Mouse (Mus musculus) embryonic stem cell, embryonic (primary cell): ENCODE measurements at regions not wholly inside any gene's neighbourhood (a gene's known extent, or its start where the extent isn't known, plus 50 kb on each side); places are given as distances from the start of the nearest gene placed in this dataset.

Experiments
- CTCF ChIA-PET, 4 experiments: fragments of 300-600 bp in 2 of 4; fragments of 350-600 bp in 2 of 4; sonication (Branson Sonifier 250); formaldehyde crosslinking; loops; one replicate each; lab custom pipeline; 2022; ENCODE audit warnings: inconsistent platforms in 2 of 4; lab: Charles Lee
- POLR2A ChIA-PET, 4 experiments: fragments of 300-600 bp in 2 of 4; fragments of 350-600 bp in 2 of 4; sonication (Branson Sonifier 250); formaldehyde crosslinking; loops; one replicate each; lab custom pipeline; 2022; ENCODE audit warnings: antibody characterized with exemption in 4 of 4, inconsistent platforms in 1 of 4; lab: Charles Lee

DNA sequence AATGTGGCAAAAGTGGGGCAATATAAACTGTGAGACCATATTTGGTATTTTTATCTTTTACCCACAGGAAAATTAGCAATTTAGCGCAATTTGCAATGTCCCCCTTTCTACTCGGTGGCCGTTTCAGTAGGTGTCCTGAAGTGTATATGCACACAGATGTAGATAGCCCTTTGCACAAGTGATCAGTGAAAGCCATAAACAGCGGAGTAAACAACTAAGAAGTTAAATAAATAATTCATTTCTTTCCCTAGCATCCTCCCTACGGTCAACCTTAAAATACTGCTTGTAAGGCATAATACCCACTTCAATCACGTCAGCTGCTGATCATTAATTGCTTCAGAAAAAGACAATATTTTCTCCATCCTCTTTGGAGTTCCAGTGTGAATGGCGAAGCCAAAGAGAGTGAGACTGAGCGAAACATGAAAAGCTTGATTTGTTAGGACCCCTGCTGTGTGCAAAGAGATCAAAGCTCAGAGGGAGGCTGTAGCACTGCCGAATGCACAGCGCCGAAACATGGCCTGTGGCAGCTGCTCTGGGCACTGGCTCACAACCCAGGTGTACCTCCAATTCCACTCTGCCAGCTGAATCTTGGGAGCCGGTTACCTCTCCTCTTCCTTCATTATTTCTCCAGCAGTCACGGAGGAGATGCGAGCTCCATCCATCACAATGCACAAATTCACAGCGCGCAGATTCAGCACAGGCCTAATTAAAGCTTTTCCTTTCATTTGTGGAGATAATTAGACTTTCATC, 618.1 kb upstream of the Tenm3 start:
- POLR2A ChIA-PET, result interaction anchor here in 2 of 4 experiments (0.6 to 0.7 kb wide), 3 partner anchors 582 to 1438 kb away, joined by 3 to 4 read pairs (median 3); no protein-coding TSS in a partner anchor
- CTCF ChIA-PET, result no interaction called here

DNA sequence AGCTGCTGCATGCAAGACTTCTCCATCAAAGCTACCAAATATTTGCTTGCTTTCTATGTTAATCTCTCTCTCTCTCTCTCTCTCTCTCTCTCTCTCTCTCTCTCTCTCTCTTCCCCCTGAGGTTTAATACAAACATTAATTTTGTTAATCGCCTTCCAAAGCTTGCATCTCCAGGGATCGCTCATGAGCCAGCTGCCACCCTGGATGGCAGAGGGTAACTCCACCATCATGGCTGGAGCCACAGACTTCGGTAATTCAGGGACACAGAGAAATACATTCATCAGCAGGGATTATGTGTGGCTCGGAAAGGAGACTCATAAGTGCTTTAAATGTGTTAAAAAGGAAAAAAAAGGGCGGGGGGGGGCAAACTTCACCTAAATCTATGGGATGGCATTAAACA, 601.7 kb upstream of the Tenm3 start:
- POLR2A ChIA-PET, result no interaction called here
- CTCF ChIA-PET, result interaction anchor here in 1 of 4 experiments (0.6 kb wide), 2 partner anchors 21 to 1818 kb away, joined by 3 to 7 read pairs; no protein-coding TSS in a partner anchor

DNA sequence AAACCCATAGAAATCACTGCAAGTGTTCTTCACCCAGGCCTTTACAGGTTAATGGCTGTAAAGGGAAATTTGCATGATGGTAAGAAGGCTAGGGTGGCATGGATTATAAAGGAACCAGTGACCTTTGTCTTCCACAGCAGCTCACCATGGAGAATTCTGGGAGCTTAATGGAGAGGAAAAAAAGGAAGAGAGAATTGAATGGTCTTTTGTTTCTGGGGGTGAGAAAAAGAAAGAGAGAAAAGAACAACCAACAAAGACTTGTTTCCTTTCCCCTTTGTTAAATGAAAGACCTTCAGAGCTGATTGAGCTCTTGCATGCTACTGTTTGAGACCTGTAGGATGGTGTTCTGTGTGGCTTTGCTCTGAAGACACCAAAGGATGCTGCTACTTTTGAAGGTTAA, 597.5 kb upstream of the Tenm3 start:
- ChIA-PET CTCF (no interaction called here), POLR2A (interaction anchor here in 1 of 4 experiments (0.6 kb wide), 1 partner anchor 1516 kb away, joined by 4 read pairs; no protein-coding TSS in a partner anchor)

DNA sequence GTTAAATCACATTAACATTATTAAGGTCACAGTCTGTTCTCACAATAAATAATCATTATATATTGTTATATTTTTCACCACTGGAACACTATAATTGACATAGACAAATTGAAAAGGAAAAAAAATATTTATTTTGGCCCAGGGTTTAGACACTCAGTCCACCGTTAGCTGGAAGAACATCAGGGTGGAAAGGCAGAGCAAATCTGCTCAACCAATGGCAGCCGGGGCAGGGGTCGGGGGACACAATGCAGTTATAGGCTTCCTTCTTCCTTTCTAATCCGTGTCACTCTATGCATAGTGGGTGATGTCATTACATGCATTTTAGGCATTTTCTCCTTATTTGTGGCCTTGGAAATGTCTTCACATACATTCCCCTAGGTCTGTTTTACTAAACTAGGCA, 552.8 kb upstream of the Tenm3 start:
- ChIA-PET CTCF (no interaction called here), POLR2A (no interaction called here)

DNA sequence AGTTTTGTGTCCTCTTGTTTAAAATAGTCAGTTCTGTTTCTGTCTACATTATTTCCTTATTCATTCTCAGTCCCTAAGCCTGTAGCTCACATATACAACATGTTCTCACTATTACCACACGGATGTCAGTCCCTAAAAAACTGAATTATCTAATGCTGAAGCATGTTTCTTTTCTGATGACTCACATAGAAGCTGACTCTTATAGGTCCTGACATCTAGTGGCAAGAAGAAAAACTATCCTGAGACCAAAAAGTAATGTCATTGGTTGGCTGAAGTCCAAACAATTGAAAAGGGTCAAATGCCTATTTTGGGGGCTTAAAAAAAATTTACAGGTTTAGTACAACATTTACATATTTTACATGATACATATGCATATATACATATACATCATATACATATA, 551.3 kb upstream of the Tenm3 start:
- POLR2A ChIA-PET, result no interaction called here
- CTCF ChIA-PET, result interaction anchor here in 1 of 4 experiments (0.7 kb wide), 1 partner anchor 1078 kb away, joined by 3 read pairs; no protein-coding TSS in a partner anchor

DNA sequence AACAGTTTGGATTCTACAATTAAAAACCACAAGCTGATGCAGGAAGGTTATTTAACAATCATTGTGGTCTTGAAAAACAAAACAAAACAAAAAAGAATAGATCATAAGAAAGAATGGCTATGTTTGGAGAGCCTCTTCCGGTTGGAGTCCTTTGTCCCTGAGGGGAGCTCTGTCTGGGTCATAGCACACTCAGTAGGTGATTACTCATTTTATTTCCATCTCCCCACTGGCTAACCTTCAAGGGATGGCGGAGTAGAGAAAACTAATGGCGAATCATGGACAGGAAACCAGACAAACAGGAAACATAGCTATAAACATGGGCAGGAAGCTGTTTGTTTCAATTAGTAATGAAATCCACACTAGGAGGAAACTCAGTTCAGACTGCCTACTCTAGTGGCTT, 545.8 kb upstream of the Tenm3 start:
- ChIA-PET CTCF (interaction anchor here in 1 of 4 experiments (0.6 kb wide), 1 partner anchor 72 kb away, joined by 3 read pairs; no protein-coding TSS in a partner anchor), POLR2A (no interaction called here)

DNA sequence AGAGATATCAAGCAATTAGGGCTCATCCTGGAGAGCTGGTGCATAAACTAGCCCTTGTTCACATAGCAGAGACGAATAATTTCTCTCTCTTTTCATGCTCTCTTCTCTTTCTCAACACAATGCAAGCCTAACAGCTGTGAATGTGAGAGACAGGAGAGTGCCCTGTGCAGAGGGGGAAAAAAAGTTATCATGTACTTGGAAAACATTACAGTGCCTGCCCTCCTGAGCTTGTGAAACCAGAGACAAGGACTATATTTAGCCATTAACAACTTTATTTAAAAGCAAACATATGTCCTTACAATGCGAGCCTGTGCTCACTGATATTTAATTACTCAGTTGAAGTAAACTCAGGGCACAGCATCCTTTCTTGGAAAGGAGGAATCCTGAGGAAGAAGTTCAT, 543.8 kb upstream of the Tenm3 start:
- ChIA-PET POLR2A (no interaction called here), CTCF (no interaction called here)

DNA sequence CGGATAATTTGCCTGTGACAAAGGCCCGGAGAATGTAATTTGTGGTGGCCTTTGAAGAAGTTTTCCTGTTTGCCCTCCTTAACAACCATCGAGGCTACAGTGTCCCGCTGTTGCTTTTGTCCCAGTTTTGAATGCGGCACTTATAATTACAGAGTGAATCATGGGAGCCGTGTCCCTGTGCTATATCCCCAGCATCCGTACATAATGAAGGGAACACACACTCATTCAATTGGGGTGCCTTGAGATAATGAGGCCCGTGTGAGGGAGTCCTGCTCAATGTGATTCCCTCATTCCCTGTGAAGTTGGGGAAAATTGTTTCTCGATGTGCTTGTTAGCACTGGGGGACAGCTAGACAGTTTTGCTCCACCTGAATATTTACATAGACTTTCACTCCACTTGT, 528.9 kb upstream of the Tenm3 start:
- POLR2A ChIA-PET, result no interaction called here

DNA sequence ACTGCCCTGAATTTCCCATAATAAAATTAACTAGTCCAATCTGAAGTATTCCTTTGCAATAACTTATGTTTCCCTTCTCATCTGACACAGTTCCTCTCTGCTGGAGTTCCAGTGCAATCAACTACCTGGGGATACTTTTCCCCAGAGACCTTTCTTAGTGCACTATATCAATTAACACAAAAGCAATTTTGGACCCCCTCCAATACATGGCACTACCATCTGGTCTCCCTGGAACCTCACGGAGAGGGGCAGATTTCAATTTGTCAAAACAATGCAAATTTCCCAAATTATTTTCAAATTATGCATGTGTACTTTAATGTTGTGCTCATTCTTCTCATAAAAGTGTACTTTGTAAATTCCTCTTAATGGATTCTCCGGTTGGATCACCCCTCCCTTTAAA, 518.9 kb upstream of the Tenm3 start:
- ChIA-PET POLR2A (no interaction called here), CTCF (no interaction called here)

More for the DNA sequence above, 528.9 kb upstream of the Tenm3 start:
- CTCF ChIA-PET, result no interaction called here

DNA sequence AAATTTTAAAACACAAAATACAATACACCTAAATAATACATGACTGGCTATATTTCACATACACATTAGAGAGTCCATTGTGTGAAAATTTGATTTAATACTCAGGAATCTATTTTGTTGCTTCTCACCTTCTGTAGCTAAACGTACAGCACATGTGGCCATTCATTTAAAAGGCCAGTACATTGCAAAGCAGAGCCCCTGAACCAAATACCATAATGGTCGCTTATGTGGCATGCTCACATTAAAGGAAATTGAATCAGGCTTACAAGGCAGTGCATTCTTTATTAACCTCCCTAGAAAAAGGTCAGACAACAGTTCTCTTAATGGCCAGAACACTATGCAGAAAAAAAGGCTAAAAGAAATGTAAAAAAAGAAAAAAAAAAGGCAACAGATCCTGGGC, 517.7 kb upstream of the Tenm3 start:
- ChIA-PET POLR2A (interaction anchor here in 1 of 4 experiments (0.7 kb wide), 1 partner anchor 17 kb away, joined by 3 read pairs; no protein-coding TSS in a partner anchor), CTCF (no interaction called here)

DNA sequence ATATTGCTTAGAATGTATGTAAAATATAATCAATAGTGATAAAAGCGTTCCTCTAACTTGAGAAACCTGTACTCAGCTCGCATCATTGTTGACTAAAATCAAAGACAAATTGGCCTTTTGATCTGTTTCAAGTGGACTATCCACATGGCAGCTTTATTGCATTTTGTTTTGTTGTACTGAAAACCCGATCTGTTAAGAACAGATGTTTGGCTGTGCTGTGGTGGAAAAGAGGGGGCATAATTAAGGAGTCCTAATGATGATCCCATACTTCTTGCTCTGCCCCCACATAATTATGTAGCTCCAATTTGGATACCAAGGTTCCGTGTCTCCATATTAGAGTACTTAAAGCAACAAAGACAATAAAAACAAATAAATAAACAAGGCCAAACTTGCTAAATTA, 516.4 kb upstream of the Tenm3 start:
- ChIA-PET POLR2A (no interaction called here), CTCF (interaction anchor here in 1 of 4 experiments (0.6 kb wide), 1 partner anchor 483 kb away, joined by 3 read pairs; no protein-coding TSS in a partner anchor)

DNA sequence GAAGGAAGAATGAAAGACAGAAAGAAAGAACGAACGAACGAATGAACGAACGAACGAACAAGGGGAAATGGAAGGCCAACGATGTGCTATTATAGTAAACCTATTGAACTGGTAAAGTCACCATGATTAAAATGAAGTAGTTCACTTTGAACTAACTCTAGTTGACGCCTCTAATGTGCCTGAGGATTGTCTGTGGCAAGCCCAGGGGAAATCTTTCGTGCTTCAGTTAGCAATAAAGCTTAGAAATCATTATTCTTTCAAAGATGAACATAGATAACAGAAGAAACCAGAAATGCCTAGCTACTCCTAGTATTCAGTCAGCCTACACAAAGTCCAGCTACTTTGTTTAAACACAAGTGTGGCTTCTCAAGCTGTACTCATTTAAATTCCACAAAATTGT, 515.9 kb upstream of the Tenm3 start:
- ChIA-PET POLR2A (no interaction called here), CTCF (interaction anchor here in 1 of 4 experiments (0.6 kb wide), 1 partner anchor 483 kb away, joined by 3 read pairs; no protein-coding TSS in a partner anchor)

DNA sequence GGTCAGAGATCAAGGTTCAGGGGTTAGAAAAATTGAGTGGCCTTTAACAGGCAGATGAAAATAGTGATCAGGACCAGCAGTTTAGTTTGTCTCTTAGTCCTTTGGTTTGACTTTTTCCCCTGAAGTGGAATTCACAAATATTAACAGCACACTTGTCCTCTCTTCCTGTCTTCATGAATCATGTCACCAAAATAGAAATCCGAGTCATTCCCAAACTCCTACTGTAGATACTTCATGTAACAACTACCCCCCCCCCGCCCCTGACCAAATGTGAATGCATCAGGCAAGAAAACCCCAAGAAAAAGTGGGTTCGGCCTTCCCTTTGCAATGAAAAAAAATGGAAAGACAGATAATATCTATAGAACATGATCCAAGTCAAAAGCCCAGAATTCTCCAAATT, 504.9 kb upstream of the Tenm3 start:
- POLR2A ChIA-PET, result no interaction called here
- CTCF ChIA-PET, result no interaction called here

DNA sequence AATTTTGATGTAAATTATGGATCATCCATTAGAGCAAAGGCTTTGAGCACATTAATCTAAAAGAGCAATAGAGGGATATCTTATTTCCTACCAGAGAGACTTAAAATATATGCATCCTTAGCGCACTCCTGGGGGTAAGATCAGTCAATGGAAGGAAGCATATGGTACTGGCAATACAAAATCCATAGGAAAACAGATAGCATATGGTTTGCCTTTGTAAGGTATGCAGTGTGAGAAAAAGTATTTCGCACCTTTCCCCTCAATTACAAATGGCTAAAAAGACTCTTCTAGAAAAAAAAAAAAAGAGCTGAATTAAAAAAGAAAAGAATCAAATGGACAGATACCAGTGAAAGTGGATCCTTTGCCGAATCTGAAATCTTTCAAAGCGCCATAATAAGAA, 495.0 kb upstream of the Tenm3 start:
- CTCF ChIA-PET, result no interaction called here
- POLR2A ChIA-PET, result no interaction called here

DNA sequence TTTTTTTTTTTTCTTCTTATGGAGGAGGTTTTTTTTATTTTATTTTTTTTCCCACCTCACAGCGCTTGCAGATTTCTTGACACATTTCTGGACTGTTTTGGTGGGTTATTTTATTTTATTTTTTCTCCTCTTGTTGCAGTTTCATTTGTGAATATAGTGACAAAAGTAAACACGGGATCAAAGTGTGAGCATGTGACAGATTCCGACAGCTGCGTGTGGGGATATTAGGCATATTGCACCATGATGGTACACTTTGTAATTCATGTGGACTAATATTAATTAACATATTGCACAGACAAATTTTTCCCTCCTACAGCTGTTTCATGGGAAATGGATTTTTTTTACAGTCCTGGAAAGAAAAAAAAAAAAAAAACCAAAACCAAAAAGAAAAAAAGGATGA, 483.2 kb upstream of the Tenm3 start:
- ChIA-PET CTCF (no interaction called here), POLR2A (interaction anchor here in 1 of 4 experiments (0.6 kb wide), 1 partner anchor 56 kb away, joined by 4 read pairs; no protein-coding TSS in a partner anchor)

DNA sequence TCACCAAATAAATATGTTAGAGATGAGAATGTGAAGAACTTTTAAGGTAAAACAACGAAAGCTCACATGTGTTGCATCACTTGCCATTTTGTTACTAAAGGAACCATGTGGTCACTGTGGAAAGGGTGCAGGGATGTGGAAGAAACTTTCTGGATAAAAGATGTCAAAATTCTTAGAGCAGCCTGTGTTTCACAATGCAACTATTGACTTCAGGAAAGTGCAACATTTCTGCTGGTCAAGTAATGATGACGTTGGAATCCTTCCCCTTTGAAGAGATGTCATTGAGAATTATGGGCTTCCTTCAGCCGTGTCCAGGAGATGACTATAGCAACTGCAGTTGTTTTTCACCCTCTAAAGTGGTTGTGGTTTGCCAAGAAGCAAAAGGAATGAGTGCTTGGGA, 477.7 kb upstream of the Tenm3 start:
- CTCF ChIA-PET, result interaction anchor here in 1 of 4 experiments (0.7 kb wide), 1 partner anchor 709 kb away, joined by 5 read pairs; no protein-coding TSS in a partner anchor
- POLR2A ChIA-PET, result no interaction called here

DNA sequence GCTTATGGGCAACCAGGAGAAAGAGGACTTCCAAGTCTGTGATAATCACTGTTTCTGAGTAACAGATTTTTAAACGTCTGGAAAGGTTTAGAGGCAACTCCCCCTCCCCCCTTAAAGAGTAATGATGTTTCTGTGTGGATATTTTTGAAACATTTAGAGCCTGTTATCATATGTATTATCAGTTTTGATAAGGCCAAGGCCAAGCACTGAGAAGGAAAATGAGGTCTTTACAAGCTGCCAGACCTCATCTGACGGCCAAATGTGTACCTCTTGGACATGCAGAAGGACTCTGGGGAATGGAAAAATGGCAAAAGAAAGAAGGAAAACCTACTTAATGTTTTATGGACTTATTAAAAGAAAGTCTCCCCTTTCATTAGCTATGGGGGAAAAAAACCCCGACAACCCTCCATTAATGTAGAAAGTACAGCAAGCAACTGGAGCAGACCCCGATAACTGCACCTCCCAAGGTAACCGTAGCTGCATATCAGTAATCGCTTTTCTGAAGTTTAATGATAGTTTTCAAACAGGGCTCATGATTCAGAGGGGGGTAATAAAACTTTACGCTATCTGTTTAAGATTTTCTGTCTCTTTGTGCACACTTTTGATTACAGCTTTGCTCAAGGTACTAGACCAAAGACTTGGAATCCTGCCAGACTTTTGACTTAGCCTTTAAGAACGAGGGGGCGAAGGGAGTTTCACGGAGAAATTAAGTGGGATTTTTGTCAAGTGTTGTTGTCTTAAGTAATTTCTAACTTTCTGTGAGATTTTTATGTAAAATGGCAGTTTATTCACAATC, 469.9 kb upstream of the Tenm3 start:
- CTCF ChIA-PET, result no interaction called here
- POLR2A ChIA-PET, result no interaction called here

DNA sequence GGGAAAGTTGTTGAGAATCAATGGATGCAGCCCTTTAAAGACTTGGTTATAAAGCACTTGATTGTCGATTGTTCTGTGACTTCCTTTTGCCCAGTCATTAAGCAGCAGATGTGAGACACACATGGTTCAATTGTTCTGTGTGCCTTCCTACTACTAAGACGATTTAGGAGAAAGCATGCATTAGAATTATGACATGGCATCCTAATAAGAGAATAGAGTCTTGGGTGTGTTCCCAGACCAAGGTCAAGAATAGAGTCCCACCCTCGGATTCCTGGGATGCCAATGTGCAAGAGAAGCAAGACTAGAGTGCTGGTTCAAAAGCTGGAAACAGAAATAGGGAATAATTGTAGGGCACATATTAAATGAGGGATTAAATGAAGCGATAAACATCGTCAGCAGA, 469.1 kb upstream of the Tenm3 start:
- POLR2A ChIA-PET, result no interaction called here
- CTCF ChIA-PET, result no interaction called here

DNA sequence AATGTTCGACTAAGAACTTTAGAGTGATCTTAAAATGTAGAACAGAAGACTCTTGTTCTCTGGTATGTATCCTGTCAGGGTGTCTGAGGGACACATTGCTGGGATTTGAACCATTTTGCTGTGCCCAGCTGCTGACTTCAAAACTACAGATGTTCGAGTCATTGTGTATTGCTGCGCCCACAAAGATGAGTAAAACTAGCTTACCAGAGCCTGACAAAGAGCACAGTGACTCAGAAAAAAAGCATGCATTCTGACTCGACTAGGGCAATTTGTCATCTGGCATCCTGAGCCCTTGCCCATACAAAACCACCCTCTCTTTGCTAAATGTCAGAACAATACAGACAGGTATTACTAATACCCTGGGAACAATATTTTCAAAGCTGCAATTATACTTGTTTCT, 438.6 kb upstream of the Tenm3 start:
- ChIA-PET POLR2A (no interaction called here), CTCF (interaction anchor here in 1 of 4 experiments (0.6 to 0.7 kb wide), 2 partner anchors 21 to 32 kb away, joined by 4 to 5 read pairs; no protein-coding TSS in a partner anchor)

DNA sequence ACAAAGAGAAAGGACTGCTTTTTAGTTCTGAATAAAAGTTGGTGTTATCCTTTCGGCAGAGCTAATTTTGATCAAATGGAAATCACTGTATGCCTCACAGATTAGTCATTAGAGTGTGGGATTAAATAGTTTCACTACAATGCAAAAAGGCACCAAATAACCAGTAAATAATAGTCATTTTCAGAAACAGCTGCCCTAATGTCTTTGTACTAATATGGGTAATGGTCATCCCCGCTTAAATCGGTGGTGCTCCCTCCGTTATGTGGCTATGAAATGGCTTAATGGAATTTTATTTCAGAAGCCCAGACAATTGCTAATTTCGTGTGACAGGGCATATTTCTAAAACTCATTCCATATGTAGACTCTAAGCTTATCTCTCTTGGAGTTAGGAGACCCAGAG, 437.5 kb upstream of the Tenm3 start:
- CTCF ChIA-PET, result interaction anchor here in 1 of 4 experiments (0.5 kb wide), 1 partner anchor 1362 kb away, joined by 21 read pairs; no protein-coding TSS in a partner anchor
- POLR2A ChIA-PET, result no interaction called here
